Mouse (Mus musculus) neural tube, embryonic 15.5 days (tissue): ENCODE measurements around the gene 2010111I01Rik. TPM values are rescaled to one million over a fixed set of nuclear protein-coding genes. Genes with fewer than 3 reads are reported as not detected.

Experiments used
- ATAC-seq: fragments of 200-750 bp; cut with Nextera tagmentation; 2 replicates; pipeline ENCODE4 v1.8.0; 2017; ENCODE audit warnings: mild to moderate bottlenecking, moderate TSS enrichment, moderate library complexity; ENCODE audit not compliant: low FRiP score
- H3K27ac ChIP-seq: fragments of 300-500 bp; sonication (generic); replicated peaks from 2 replicates; pipeline ENCODE4 v1.5.1; 2015; ENCODE audit warnings: mild to moderate bottlenecking, inconsistent platforms
- H3K27me3 ChIP-seq: fragments of 300-500 bp; sonication (generic); replicated peaks from 2 replicates; pipeline ENCODE4 v1.6.1; 2015; ENCODE audit warnings: inconsistent platforms
- H3K36me3 ChIP-seq: fragments of 300-500 bp; sonication (generic); 2 replicates; pipeline ENCODE4 v1.6.1; 2015; ENCODE audit warnings: inconsistent platforms
- H3K4me1 ChIP-seq: fragments of 300-500 bp; sonication (generic); 2 replicates; pipeline ENCODE4 v1.6.1; 2015; ENCODE audit warnings: inconsistent platforms
- H3K4me2 ChIP-seq: fragments of 300-500 bp; sonication (generic); 2 replicates; pipeline ENCODE4 v1.6.1; 2015; ENCODE audit warnings: inconsistent platforms, mild to moderate bottlenecking, moderate library complexity
- H3K4me3 ChIP-seq: fragments of 300-500 bp; sonication (generic); replicated peaks from 2 replicates; pipeline ENCODE4 v1.5.1; 2015; ENCODE audit warnings: mild to moderate bottlenecking, inconsistent platforms
- H3K9ac ChIP-seq: fragments of 300-500 bp; sonication (generic); replicated peaks from 2 replicates; pipeline ENCODE4 v1.6.1; 2015; ENCODE audit warnings: mild to moderate bottlenecking, inconsistent platforms
- H3K9me3 ChIP-seq: fragments of 300-500 bp; sonication (generic); replicated peaks from 2 replicates; pipeline ENCODE4 v1.6.1; 2016; ENCODE audit warnings: inconsistent platforms
- WGBS: fragments of 180-500 bp; shearing (Covaris S2); methylation state at CpG from one replicate; pipeline ENCODE4 v1.1.7; 2015; ENCODE audit warnings: mixed read lengths; 5-methylcytosine and 5-hydroxymethylcytosine counted together
- polyA plus RNA-seq: library from polyadenylated mRNA; unstranded; fragments of >200 nt; fragmentation: Nextera tagmentation; extraction: Ambion mirVana; gene quantifications from 2 replicates; pipeline ENCODE4 v1.2.1, GENCODE M21; 2015

2010111I01Rik gene
- polyA plus RNA-seq, 1 experiment from 2014 or later, result 36.1 TPM

- ATAC-seq, result no peak
- no peaks in the 10 kb centered on the region for H3K27me3 ChIP-seq
- no peaks in the 10 kb centered on the region for H3K36me3 ChIP-seq
- 91% methylated on average over 2 of the region's 2 CpGs for WGBS
- H3K9ac ChIP-seq, result no peak overlapping the region
- H3K4me1 ChIP-seq, result 0 out of 2 replicates have a peak, but pooled peaks cover 3% of the 10 kb centered on the region
- H3K4me3 ChIP-seq, result no peak overlapping the region
- no peaks in the 10 kb centered on the region for H3K9me3 ChIP-seq
- H3K4me2 ChIP-seq, result no peak overlapping the region
- H3K27ac ChIP-seq, result no peak overlapping the region
These were observed 287.8 kb downstream of the 2010111I01Rik start for GRCm38 (mm10) chr13:63252295-63253010.

GRCm38 (mm10) chr13:63253147-63253546, 288.5 kb downstream of the 2010111I01Rik start:
- H3K4me3 ChIP-seq, result no peak overlapping the region
- ATAC-seq, result no peak
- no peak overlapping the region for H3K27ac ChIP-seq
- no peak overlapping the region for H3K9ac ChIP-seq
- no peaks in the 10 kb centered on the region for H3K9me3 ChIP-seq
- WGBS, result 81% methylated on average over 5 of the region's 5 CpGs
- H3K4me2 ChIP-seq, result no peak overlapping the region
- H3K4me1 ChIP-seq, result 0 out of 2 replicates have a peak, but pooled peaks cover 3% of the 10 kb centered on the region
- no peaks in the 10 kb centered on the region for H3K36me3 ChIP-seq
- no peaks in the 10 kb centered on the region for H3K27me3 ChIP-seq

DNA sequence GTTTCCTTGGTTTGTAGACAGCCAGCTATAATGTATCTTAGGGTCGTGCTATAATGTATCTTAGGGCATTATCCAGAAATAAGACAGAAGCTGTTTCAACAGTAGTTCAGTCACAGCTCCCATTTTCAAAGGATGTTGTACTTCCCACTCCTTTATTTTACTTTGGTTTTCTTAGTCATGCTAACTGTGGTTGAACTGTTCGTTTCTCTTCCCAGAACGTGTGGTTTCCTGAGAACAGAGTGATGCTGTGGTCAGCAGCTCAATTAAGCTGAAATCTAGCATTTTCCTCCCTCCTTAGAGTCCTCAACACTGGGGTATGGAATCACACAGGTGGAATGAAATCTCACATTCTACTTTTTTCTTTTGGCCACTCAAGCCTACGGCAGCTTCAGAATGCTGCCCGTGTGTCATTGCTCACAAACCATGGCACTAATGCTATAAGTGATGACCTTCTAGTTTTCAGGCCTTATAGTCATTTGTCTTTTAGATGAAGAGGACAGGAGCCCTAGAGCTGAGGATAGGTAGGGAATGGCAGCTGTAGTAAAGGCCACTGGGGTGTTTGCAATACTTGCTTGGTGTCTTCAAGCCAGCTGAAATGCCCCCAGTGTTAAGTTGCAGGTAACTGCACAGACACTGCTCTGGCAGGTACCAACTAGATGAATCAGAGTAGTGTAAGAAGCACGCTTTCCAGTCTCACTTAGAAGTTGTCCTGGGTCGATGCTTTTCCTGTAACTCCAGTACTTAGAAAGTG, 289.4 kb downstream of the 2010111I01Rik start:
- WGBS, result 95% methylated on average over 7 of the region's 7 CpGs
- Histone ChIP-seq H3K4me3 (no peak overlapping the region), H3K4me1 (peaks cover 7% of the 10 kb centered on the region), H3K27ac (no peak overlapping the region), H3K27me3 (no peaks in the 10 kb centered on the region), H3K36me3 (no peaks in the 10 kb centered on the region), H3K4me2 (no peak overlapping the region), H3K9ac (no peak overlapping the region), H3K9me3 (no peaks in the 10 kb centered on the region)
- no peak for ATAC-seq

DNA sequence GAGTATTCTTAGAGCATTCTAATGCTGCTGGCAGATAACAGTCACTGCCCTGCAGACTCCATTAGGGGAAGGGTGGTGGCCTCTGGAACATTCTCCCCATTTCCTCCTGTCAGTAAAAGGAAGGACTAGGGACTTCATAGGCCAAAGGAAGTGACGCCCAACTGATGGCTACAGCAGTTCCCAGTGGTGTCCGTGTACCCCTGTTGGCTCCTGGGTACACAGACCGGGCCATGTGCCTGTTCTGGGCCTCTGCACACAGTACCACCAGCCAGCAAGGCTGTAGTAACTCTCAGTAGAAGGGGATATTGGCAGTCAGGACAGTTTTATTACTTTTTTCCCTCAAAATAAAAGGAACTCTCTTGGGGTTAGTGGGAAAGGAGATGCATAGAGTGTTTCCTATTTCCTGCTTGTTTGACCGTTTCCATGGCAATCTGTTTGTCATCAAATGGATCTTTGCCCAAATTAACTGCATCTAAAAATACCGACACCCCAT, 290.9 kb downstream of the 2010111I01Rik start:
- no peak overlapping the region for H3K27ac ChIP-seq
- peaks cover 13% of the 10 kb centered on the region for H3K4me1 ChIP-seq
- H3K36me3 ChIP-seq, result no peaks in the 10 kb centered on the region
- no peaks in the 10 kb centered on the region for H3K27me3 ChIP-seq
- no peak overlapping the region for H3K4me3 ChIP-seq
- 79% methylated on average over 5 of the region's 5 CpGs for WGBS
- no peaks in the 10 kb centered on the region for H3K9me3 ChIP-seq
- ATAC-seq, result no peak
- H3K9ac ChIP-seq, result no peak overlapping the region
- no peak overlapping the region for H3K4me2 ChIP-seq

DNA sequence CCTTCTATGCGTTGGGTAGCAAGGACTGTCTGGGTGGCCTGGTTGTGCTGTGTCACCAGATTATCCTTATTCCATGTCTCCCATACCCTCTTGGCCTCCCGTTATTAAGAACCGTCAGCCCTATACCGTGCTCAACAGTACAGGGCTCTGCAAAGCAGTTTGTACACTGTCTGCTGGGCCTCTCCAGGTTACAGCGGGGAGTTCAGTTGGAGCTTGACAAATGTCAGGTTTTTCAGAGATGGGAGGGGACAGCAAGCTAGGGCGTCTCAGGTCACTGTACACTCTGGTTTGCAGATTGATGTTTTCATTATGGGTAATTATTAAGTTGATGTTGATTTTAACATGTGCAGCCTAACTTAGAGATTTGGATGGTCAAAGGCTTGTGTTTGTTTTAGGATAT, 291.5 kb downstream of the 2010111I01Rik start:
- Histone ChIP-seq H3K9me3 (no peaks in the 10 kb centered on the region), H3K9ac (no peak overlapping the region), H3K36me3 (no peaks in the 10 kb centered on the region), H3K4me3 (no peak overlapping the region), H3K27me3 (no peaks in the 10 kb centered on the region), H3K4me1 (peaks cover 19% of the 10 kb centered on the region), H3K27ac (no peak overlapping the region), H3K4me2 (no peak overlapping the region)
- ATAC-seq, result no peak
- WGBS, result 89% methylated on average over 6 of the region's 6 CpGs

- Histone ChIP-seq H3K27me3 (no peaks in the 10 kb centered on the region), H3K4me3 (no peak overlapping the region), H3K36me3 (no peaks in the 10 kb centered on the region), H3K27ac (no peak overlapping the region), H3K9me3 (no peaks in the 10 kb centered on the region), H3K4me2 (no peak overlapping the region), H3K4me1 (peaks cover 24% of the 10 kb centered on the region), H3K9ac (no peak overlapping the region)
- 70% methylated on average over 7 of the region's 7 CpGs for WGBS
- ATAC-seq, result no peak
These were observed 292.1 kb downstream of the 2010111I01Rik start for GRCm38 (mm10) chr13:63256807-63257206.

DNA sequence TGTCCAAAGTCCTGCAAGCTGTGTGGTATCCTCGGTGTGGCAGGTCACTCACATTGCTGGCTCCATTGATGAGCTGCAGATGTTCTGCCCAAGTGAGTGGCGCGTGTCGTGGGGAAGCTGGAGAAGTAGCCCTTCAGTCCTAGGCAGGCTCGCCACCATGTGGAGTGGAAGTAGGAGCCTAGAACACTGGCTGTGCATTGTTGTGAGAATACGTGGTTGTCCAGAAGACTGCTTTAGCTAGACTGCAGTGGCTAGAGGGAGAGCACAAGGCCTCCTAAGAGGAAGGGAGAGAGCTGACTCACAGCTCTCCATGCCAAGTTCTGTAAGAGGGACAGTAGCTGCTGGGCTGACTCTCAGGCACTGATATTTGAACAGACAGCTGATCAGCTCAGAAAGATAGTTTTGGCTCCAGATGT, 293.5 kb downstream of the 2010111I01Rik start:
- Histone ChIP-seq H3K27ac (no peak overlapping the region), H3K4me3 (no peak overlapping the region), H3K9ac (no peak overlapping the region), H3K27me3 (no peaks in the 10 kb centered on the region), H3K9me3 (no peaks in the 10 kb centered on the region), H3K4me2 (no peak overlapping the region), H3K36me3 (no peaks in the 10 kb centered on the region), H3K4me1 (peaks cover 25% of the 10 kb centered on the region)
- WGBS, result 87% methylated on average over 6 of the region's 6 CpGs
- ATAC-seq, result no peak

DNA sequence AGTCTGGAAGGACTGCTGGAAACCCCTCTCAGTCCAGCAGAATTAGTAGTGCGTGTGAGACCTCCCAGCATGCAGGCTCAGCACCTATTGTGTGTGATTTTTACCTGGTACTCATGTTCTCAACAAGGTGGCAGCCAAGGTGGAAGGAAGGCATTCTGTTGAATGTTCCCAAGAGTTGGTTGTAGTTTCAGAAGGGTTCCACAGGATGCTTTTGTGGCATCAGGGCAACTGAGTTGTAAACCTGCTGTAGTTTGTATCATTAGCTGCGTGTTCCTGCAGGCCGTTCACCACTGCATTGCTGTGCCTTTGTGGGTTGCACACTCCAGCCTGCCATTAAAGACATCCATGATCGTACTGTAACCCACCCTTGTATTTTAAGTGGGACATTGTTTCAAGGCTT, 294.0 kb downstream of the 2010111I01Rik start:
- Histone ChIP-seq H3K9me3 (no peaks in the 10 kb centered on the region), H3K9ac (no peak overlapping the region), H3K4me1 (peaks cover 25% of the 10 kb centered on the region), H3K36me3 (no peaks in the 10 kb centered on the region), H3K27ac (no peak overlapping the region), H3K4me3 (no peak overlapping the region), H3K27me3 (no peaks in the 10 kb centered on the region), H3K4me2 (no peak overlapping the region)
- 79% methylated on average over 4 of the region's 4 CpGs for WGBS
- no peak for ATAC-seq

DNA sequence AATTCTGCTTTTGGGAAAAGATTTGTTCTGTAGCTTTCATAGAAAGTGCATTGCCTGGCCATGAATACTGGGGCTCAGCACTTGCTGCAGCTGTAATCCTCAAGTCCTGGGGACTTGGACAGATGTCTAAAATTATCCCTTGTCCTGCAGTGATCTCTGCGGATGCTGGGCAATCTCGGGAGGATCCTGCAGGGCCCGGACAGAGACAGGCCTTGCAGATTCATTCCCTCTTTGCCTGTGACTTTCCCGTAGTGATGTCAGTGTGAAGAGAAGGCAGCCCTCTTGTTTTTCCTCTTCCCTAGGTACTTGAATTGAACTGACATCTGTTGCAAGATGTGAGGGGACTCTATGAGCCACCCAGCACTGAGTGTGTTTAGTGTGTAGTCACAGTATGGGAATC, 295.4 kb downstream of the 2010111I01Rik start:
- no peaks in the 10 kb centered on the region for H3K9me3 ChIP-seq
- no peaks in the 10 kb centered on the region for H3K27me3 ChIP-seq
- H3K9ac ChIP-seq, result no peak overlapping the region
- no peak overlapping the region for H3K4me2 ChIP-seq
- 26% methylated on average over 4 of the region's 4 CpGs for WGBS
- no peak overlapping the region for H3K4me3 ChIP-seq
- ATAC-seq, result no peak
- H3K4me1 ChIP-seq, result peaks cover 25% of the 10 kb centered on the region
- H3K27ac ChIP-seq, result peak overlapping the region; percentile 33; the same call in 1 of the 2 replicates
- no peaks in the 10 kb centered on the region for H3K36me3 ChIP-seq

- no peaks in the 10 kb centered on the region for H3K9me3 ChIP-seq
- H3K4me2 ChIP-seq, result no peak overlapping the region
- H3K27ac ChIP-seq, result peak overlapping the region; percentile 33; the same call in 1 of the 2 replicates
- no peaks in the 10 kb centered on the region for H3K27me3 ChIP-seq
- 0 out of 2 replicates have a peak, but pooled peaks have one; percentile 57 for ATAC-seq
- 64% methylated on average over 18 of the region's 18 CpGs for WGBS
- no peaks in the 10 kb centered on the region for H3K36me3 ChIP-seq
- H3K9ac ChIP-seq, result no peak overlapping the region
- H3K4me3 ChIP-seq, result no peak overlapping the region
- H3K4me1 ChIP-seq, result peaks cover 25% of the 10 kb centered on the region
These were observed 296.3 kb downstream of the 2010111I01Rik start for GRCm38 (mm10) chr13:63260753-63261631.

DNA sequence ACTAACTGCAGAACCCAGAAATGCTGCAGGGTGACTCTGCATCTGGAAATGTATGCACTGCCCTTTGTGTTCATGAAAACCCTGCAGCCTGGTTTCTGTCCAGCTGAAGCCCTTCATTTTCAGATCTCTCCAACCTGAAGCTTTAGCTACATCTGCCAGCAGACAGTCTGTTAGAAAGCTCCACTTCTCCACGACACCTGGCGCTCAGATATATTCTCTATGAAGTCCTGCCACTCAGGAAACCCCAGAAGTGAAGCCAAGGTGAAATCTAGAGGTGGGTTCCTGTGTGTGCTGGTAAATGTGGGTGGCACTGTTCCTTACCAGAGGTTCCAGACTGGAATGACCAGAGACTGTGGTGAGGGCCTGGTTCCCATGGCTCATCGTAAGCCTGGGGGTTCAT, 297.0 kb downstream of the 2010111I01Rik start:
- Histone ChIP-seq H3K27ac (no peak overlapping the region), H3K36me3 (no peaks in the 10 kb centered on the region)
- no peak for ATAC-seq

More for the DNA sequence above, 297.0 kb downstream of the 2010111I01Rik start:
- Histone ChIP-seq H3K9me3 (no peaks in the 10 kb centered on the region), H3K4me1 (peaks cover 25% of the 10 kb centered on the region), H3K4me2 (no peak overlapping the region), H3K9ac (no peak overlapping the region), H3K27me3 (no peaks in the 10 kb centered on the region), H3K4me3 (no peak overlapping the region)
- WGBS, result 97% methylated on average over 3 of the region's 3 CpGs
